Comparison of ENCODE assay signal across 16 mouse cellular contexts in the genomic region with DNA sequence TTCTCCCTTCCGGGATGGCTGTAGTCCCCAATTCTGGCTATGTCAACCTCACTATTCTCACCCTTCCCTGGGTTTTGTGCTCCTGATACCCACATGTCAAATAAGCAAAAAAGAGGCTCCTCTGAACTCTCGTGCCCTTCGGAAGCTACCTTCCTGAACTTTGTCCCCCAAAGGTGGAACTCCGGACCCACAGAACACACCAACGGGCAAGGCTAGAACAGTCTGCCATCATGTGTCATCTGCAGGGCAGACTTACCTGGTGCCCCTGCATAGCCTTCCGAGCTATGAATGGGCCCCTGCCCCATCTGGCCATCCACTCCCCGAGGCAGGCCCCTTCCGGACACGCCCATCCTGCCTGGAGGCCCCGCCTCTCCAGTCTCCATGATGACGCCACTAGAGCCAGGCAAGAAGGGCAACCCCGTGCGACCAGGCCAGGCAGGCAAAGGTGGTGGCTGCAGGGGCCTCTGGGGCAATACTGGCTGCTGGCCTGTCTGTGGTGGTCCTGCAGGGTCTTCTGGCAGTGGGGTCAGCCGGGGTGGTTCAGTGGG. TPM values are rescaled to one million over a fixed set of nuclear protein-coding genes. Genes with fewer than 3 reads are reported as not detected.
A peak's percentile ranks its signal among the peaks of the same experiment; 100 is the strongest.
DNase-seq lines count a peak whose midpoint lies in the region; ATAC-seq and TF ChIP-seq lines count a peak whose summit lies in the region.
"Had no signal": no experiment of that assay in that cellular context is flagged by ENCODE, and none has a peak within 500 bp of the region (broad histone marks: within the 10 kb centered on the region; RNA-seq: fewer than 3 reads in every experiment).

No protein-coding gene starts in this region.

- TF ChIP-seq CTCF in heart, adult 2 months (IDR thresholded peaks at IDR 0.05), result no peak

- H3K79me2 ChIP-seq in heart, adult 2 months (replicated peaks; ENCODE audit: control insufficient read depth, insufficient read depth, low read length), result no peaks in the 10 kb centered on the region

- no peaks in the 10 kb centered on the region for H3K9me3 ChIP-seq in embryonic facial prominence, embryonic 10.5 days
- no peaks in the 10 kb centered on the region for H3K9me3 ChIP-seq in liver, embryonic 15.5 days (replicated peaks)
- H3K9me3 ChIP-seq: embryonic facial prominence, embryonic 13.5 days; forebrain, embryonic 15.5 days; limb, embryonic 12.5 days; midbrain, embryonic 15.5 days; neural tube, embryonic 13.5 days had no signal

- intact Hi-C loops in heart, adult 2 months (cut with DNase I), result no loop called here
- intact Hi-C loops in heart, postnatal 14 days (cut with DNase I), result no loop called here
- intact Hi-C loops in left cerebral cortex, postnatal 14 days (cut with DNase I), result no loop called here

- no peak for DNase-seq in heart, adult 2 months
- no peak for DNase-seq in heart, postnatal 14 days
- DNase-seq in 416B (ENCODE audit: low read depth), result peak; percentile 34
- DNase-seq in embryonic facial prominence, embryonic 10.5 days (ENCODE audit: low spot score), result no peak
- DNase-seq in cerebellum, adult 9-10 months, result no peak
- no peak for DNase-seq in left cerebral cortex, postnatal 14 days (ENCODE audit: low spot score in 2 of 2)
- DNase-seq in gastrocnemius, adult 18-20 months (ENCODE audit: low spot score), result no peak
- DNase-seq: adrenal gland, postnatal 10 days; lung, postnatal 36 days had no signal

- no peak overlapping the region for H3K4me3 ChIP-seq in heart, adult 2 months
- H3K4me3 ChIP-seq in embryonic facial prominence, embryonic 10.5 days, result no peak overlapping the region
- no peak overlapping the region for H3K4me3 ChIP-seq in liver, embryonic 15.5 days (replicated peaks)
- H3K4me3 ChIP-seq: embryonic facial prominence, embryonic 13.5 days; forebrain, embryonic 15.5 days; limb, embryonic 12.5 days; midbrain, embryonic 15.5 days; neural tube, embryonic 13.5 days had no signal

- H3K4me2 ChIP-seq in liver, embryonic 15.5 days, result no peak overlapping the region
- H3K4me2 ChIP-seq: embryonic facial prominence, embryonic 13.5 days; forebrain, embryonic 15.5 days; limb, embryonic 12.5 days; midbrain, embryonic 15.5 days; neural tube, embryonic 13.5 days had no signal

- no peak for TF ChIP-seq EP300 in heart, adult 2 months (IDR thresholded peaks at IDR 0.05; ENCODE audit: insufficient read depth, low read depth, low read length)

- no peak for TF ChIP-seq POLR2A in heart, adult 2 months (IDR thresholded peaks at IDR 0.05; ENCODE audit: insufficient read depth, low read depth, low read length)

- H3K27me3 ChIP-seq in heart, adult 2 months (ENCODE audit: control insufficient read depth, insufficient read depth, low read length), result no peaks in the 10 kb centered on the region
- H3K27me3 ChIP-seq in embryonic facial prominence, embryonic 10.5 days (replicated peaks; ENCODE audit: low read depth, poor library complexity, severe bottlenecking), result no peaks in the 10 kb centered on the region
- no peaks in the 10 kb centered on the region for H3K27me3 ChIP-seq in liver, embryonic 15.5 days
- H3K27me3 ChIP-seq: embryonic facial prominence, embryonic 13.5 days; forebrain, embryonic 15.5 days; limb, embryonic 12.5 days; midbrain, embryonic 15.5 days; neural tube, embryonic 13.5 days had no signal

- H3K9ac ChIP-seq in heart, adult 2 months (ENCODE audit: low read depth, low read length), result no peak overlapping the region
- H3K9ac ChIP-seq in liver, embryonic 15.5 days, result peak overlapping the region; percentile 34; the same call in 1 of the 2 replicates
- H3K9ac ChIP-seq: embryonic facial prominence, embryonic 13.5 days; forebrain, embryonic 15.5 days; limb, embryonic 12.5 days; midbrain, embryonic 15.5 days; neural tube, embryonic 13.5 days had no signal

- 76% methylated on average over 14 of the region's 14 CpGs for WGBS in heart, adult 2 months
- WGBS in embryonic facial prominence, embryonic 10.5 days, result 86% methylated on average over 14 of the region's 14 CpGs
- WGBS in liver, embryonic 15.5 days (ENCODE audit: insufficient replicate concordance), result 47% methylated on average over 14 of the region's 14 CpGs

- H3K36me3 ChIP-seq in heart, adult 2 months (ENCODE audit: control insufficient read depth, insufficient read depth, low read length), result no peaks in the 10 kb centered on the region; the same call in 1 of the 2 replicates
- H3K36me3 ChIP-seq in embryonic facial prominence, embryonic 10.5 days (replicated peaks), result peaks cover 45% of the 10 kb centered on the region
- H3K36me3 ChIP-seq in liver, embryonic 15.5 days (replicated peaks), result peaks cover 56% of the 10 kb centered on the region
- H3K36me3 ChIP-seq: forebrain, embryonic 15.5 days; midbrain, embryonic 15.5 days had no signal

- ATAC-seq in liver, embryonic 15.5 days (ENCODE audit: insufficient read depth), result no peak
- ATAC-seq: forebrain, embryonic 15.5 days; hindbrain, postnatal 0 days; midbrain, embryonic 15.5 days had no signal

- peaks cover 10% of the 10 kb centered on the region for H3K4me1 ChIP-seq in heart, adult 2 months (ENCODE audit: control insufficient read depth, insufficient read depth, low read length)
- H3K4me1 ChIP-seq in embryonic facial prominence, embryonic 10.5 days, result peaks cover 42% of the 10 kb centered on the region
- peaks cover 81% of the 10 kb centered on the region for H3K4me1 ChIP-seq in liver, embryonic 15.5 days (replicated peaks)
- H3K4me1 ChIP-seq: midbrain, embryonic 15.5 days had no signal

- peak overlapping the region; percentile 43; the same call in 1 of the 2 replicates for H3K27ac ChIP-seq in heart, adult 2 months
- H3K27ac ChIP-seq in embryonic facial prominence, embryonic 10.5 days (replicated peaks), result peak overlapping the region; percentile 8; the same call in 1 of the 2 replicates
- peak overlapping the region; percentile 74 for H3K27ac ChIP-seq in liver, embryonic 15.5 days (replicated peaks)
- H3K27ac ChIP-seq: embryonic facial prominence, embryonic 13.5 days; forebrain, embryonic 15.5 days; hindbrain, postnatal 0 days; limb, embryonic 12.5 days; midbrain, embryonic 15.5 days; neural tube, embryonic 13.5 days had no signal

RNA-seq across cellular contexts. Expression of a gene that starts 55.6 kb away (rescaled TPM):
- total RNA-seq in heart, adult 2 months (2021), result 10 to 100 TPM; 43.3 to 43.5 TPM
- polyA plus RNA-seq in heart, adult 2 months (2012; rRNA removed), result 37.2 and 39.3 TPM in 2 replicates
- 100 to 1,000 TPM; 107 to 118 TPM for total RNA-seq in heart, postnatal 14 days (2021)
- polyA plus RNA-seq in embryonic facial prominence, embryonic 10.5 days (2016; fragmentation: Nextera tagmentation; extraction: Ambion mirVana), result 22.2 and 23.8 TPM in 2 replicates
- 23.9 and 29.7 TPM in 2 replicates for polyA plus RNA-seq in liver, embryonic 15.5 days (2015; fragmentation: Nextera tagmentation; extraction: Ambion mirVana)
- 1 to 10 TPM; 2.2 to 2.6 TPM for total RNA-seq in left cerebral cortex, postnatal 14 days (2021)
- total RNA-seq in gastrocnemius, adult 18-20 months (2021), result 1 to 10 TPM; 4.4 to 5.0 TPM

Comparison
In these comparisons a context has a peak if more than half of its experiments do, and no peak if none do; other contexts are left out.
1. H3K27ac ChIP-seq: peak in every context shown above with its lines; median percentile 74 in liver, embryonic 15.5 days; 43 in heart, adult 2 months; 8 in embryonic facial prominence, embryonic 10.5 days.
2. RNA of a gene that starts 55.6 kb away (total RNA-seq): 107 to 118 TPM in heart, postnatal 14 days and 43.3 to 43.5 TPM in heart, adult 2 months; 4.4 to 5.0 TPM in gastrocnemius, adult 18-20 months and 2.2 to 2.6 TPM in left cerebral cortex, postnatal 14 days; every median in the first group is over 4 times any median in the second.